Comparison of ENCODE assay signal across 19 mouse cellular contexts in genomic region chr17:14700204-14700603, GRCm38 (mm10). TPM values are rescaled to one million over a fixed set of nuclear protein-coding genes. Genes with fewer than 3 reads are reported as not detected.
DNase-seq lines count a peak whose midpoint lies in the region; ATAC-seq lines count a peak whose summit lies in the region.
"Had no signal": no experiment of that assay in that cellular context is flagged by ENCODE, and none has a peak within 500 bp of the region (broad histone marks: within the 10 kb centered on the region; RNA-seq: fewer than 3 reads in every experiment).

No protein-coding gene starts in this region.

- H3K9me3 ChIP-seq in heart, embryonic 12.5 days (replicated peaks), result no peaks in the 10 kb centered on the region
- H3K9me3 ChIP-seq: intestine, embryonic 15.5 days; megakaryocyte, embryonic 14.5 days; midbrain, embryonic 15.5 days had no signal

- no peak for ATAC-seq in heart, embryonic 12.5 days (ENCODE audit: insufficient number of reproducible peaks, low FRiP score)
- ATAC-seq: forebrain, embryonic 14.5 days; intestine, embryonic 15.5 days; midbrain, embryonic 15.5 days had no signal

- DNase-seq in heart, adult 11 months, result peak; percentile 97
- peak; percentile 44 for DNase-seq in lung, postnatal 10 days
- DNase-seq in lung, postnatal 14 days, result no peak
- DNase-seq in gastrocnemius, postnatal 36 days, result peak; percentile 20 to 47
- DNase-seq in layer of hippocampus, adult 18-20 months (ENCODE audit: low spot score in 2 of 2), result no peak
- DNase-seq in cerebellum, adult 11 months, result no peak
- DNase-seq: adrenal gland, postnatal 36 days; cerebellum, adult 8-10 months; left cerebral cortex, postnatal 4 days; thymus, adult 2 months had no signal

- no peak overlapping the region for H3K4me3 ChIP-seq in heart, embryonic 12.5 days
- H3K4me3 ChIP-seq: intestine, embryonic 15.5 days; layer of hippocampus, adult 2 months; megakaryocyte, embryonic 14.5 days; midbrain, embryonic 15.5 days had no signal

- intact Hi-C loops in gastrocnemius, postnatal 36 days (cut with DNase I), result no loop called here

- H3K9ac ChIP-seq in heart, embryonic 12.5 days, result no peak overlapping the region
- H3K9ac ChIP-seq: hindbrain, embryonic 14.5 days; intestine, embryonic 15.5 days; liver, embryonic 14.5 days; midbrain, embryonic 15.5 days had no signal

- H3K4me2 ChIP-seq in heart, embryonic 12.5 days, result no peak overlapping the region
- H3K4me2 ChIP-seq: hindbrain, embryonic 14.5 days; intestine, embryonic 15.5 days; midbrain, embryonic 15.5 days had no signal

- WGBS in heart, embryonic 12.5 days, result 63% methylated on average over 5 of the region's 5 CpGs

- no peak overlapping the region for H3K27ac ChIP-seq in heart, embryonic 12.5 days (ENCODE audit: poor library complexity, severe bottlenecking)
- H3K27ac ChIP-seq: hindbrain, embryonic 14.5 days; intestine, embryonic 15.5 days; layer of hippocampus, adult 2 months; liver, embryonic 14.5 days; midbrain, embryonic 15.5 days had no signal

- peaks cover 14% of the 10 kb centered on the region for H3K4me1 ChIP-seq in heart, embryonic 12.5 days (replicated peaks)
- H3K4me1 ChIP-seq: megakaryocyte, embryonic 14.5 days; midbrain, embryonic 15.5 days had no signal

- H3K36me3 ChIP-seq in heart, embryonic 12.5 days, result no peaks in the 10 kb centered on the region
- H3K36me3 ChIP-seq: intestine, embryonic 15.5 days; midbrain, embryonic 15.5 days had no signal

- H3K27me3 ChIP-seq in heart, embryonic 12.5 days (replicated peaks), result no peaks in the 10 kb centered on the region
- H3K27me3 ChIP-seq: intestine, embryonic 15.5 days; megakaryocyte, embryonic 14.5 days; midbrain, embryonic 15.5 days had no signal

RNA-seq across cellular contexts. Expression of gene Thbs2, which starts 6.2 kb away (rescaled TPM):
- polyA plus RNA-seq in heart, embryonic 12.5 days (2016; fragmentation: Nextera tagmentation; extraction: Ambion mirVana), result 11.6 and 12.3 TPM in 2 replicates
- total RNA-seq in gastrocnemius, postnatal 36 days (2021), result 10 to 100 TPM in 1 of 2 experiments, 1 to 10 TPM in 1; 6.6 to 10.8 TPM
- total RNA-seq in layer of hippocampus, adult 18-20 months (2021), result 1 to 10 TPM; 3.0 to 4.0 TPM
- total RNA-seq: neutrophil, adult 5-6 weeks had no signal

Comparison
In these comparisons a context has a peak if more than half of its experiments do, and no peak if none do; other contexts are left out.
1. DNase-seq: peak in heart, adult 11 months (single experiment), lung, postnatal 10 days (single experiment) and gastrocnemius, postnatal 36 days (2 of 2); none in lung, postnatal 14 days (single experiment), layer of hippocampus, adult 18-20 months (0 of 2) and cerebellum, adult 11 months (single experiment).